Mouse (Mus musculus) kidney, embryonic 14.5 days (tissue): ENCODE data around the gene Gpr27. TPM values are rescaled to one million over a fixed set of nuclear protein-coding genes. Genes with fewer than 3 reads are reported as not detected.

Experiments used
- ATAC-seq: fragments of 200-750 bp; cut with Nextera tagmentation; 2 replicates; pipeline ENCODE4 v1.8.0; 2017; ENCODE audit warnings: moderate number of reproducible peaks, mild to moderate bottlenecking, moderate TSS enrichment, moderate library complexity; ENCODE audit not compliant: low FRiP score, low TSS enrichment
- H3K27ac ChIP-seq: fragments of 300-500 bp; sonication (generic); 2 replicates; pipeline ENCODE4 v1.5.1; 2014; ENCODE audit warnings: low read depth, mild to moderate bottlenecking, low read length, moderate library complexity, mixed read lengths
- H3K27me3 ChIP-seq: fragments of 300-500 bp; sonication (generic); 2 replicates; pipeline ENCODE4 v1.6.1; 2014; ENCODE audit warnings: mild to moderate bottlenecking, low read length; ENCODE audit not compliant: control insufficient read depth, insufficient read depth
- H3K36me3 ChIP-seq: fragments of 300-500 bp; sonication (generic); 2 replicates; pipeline ENCODE4 v1.6.1; 2014; ENCODE audit warnings: low read length, mixed read lengths; ENCODE audit not compliant: control insufficient read depth, insufficient read depth
- H3K4me1 ChIP-seq: fragments of 300-500 bp; sonication (generic); 2 replicates; pipeline ENCODE4 v1.6.1; 2014; ENCODE audit warnings: low read length, mixed read lengths; ENCODE audit not compliant: control insufficient read depth, insufficient read depth
- H3K4me2 ChIP-seq: fragments of 300-500 bp; sonication (generic); replicated peaks from 2 replicates; pipeline ENCODE4 v1.6.1; 2014; ENCODE audit warnings: low read depth, mild to moderate bottlenecking, low read length
- H3K4me3 ChIP-seq: fragments of 300-500 bp; sonication (generic); 2 replicates; pipeline ENCODE4 v1.5.1; 2014; ENCODE audit warnings: mild to moderate bottlenecking, low read length
- H3K9ac ChIP-seq: fragments of 300-500 bp; sonication (generic); 2 replicates; pipeline ENCODE4 v1.6.1; 2014; ENCODE audit warnings: low read depth, mild to moderate bottlenecking, low read length, moderate library complexity
- H3K9me3 ChIP-seq: fragments of 300-500 bp; sonication (generic); 2 replicates; pipeline ENCODE4 v1.6.1; 2016; ENCODE audit warnings: low read length; ENCODE audit not compliant: control insufficient read depth
- WGBS: fragments of 180-500 bp; shearing (Covaris S2); extraction: QIAGEN DNeasy Blood & Tissue Kit; methylation state at CpG from one replicate; pipeline ENCODE4 v1.1.7; 2014; 5-methylcytosine and 5-hydroxymethylcytosine counted together
- polyA plus RNA-seq: library from polyadenylated mRNA; unstranded; fragments of >200 nt; fragmentation: Nextera tagmentation; extraction: Ambion mirVana; gene quantifications from 2 replicates; pipeline ENCODE4 v1.2.1, GENCODE M21; 2014

Gene Gpr27
- polyA plus RNA-seq, 1 experiment from 2014 or later = 3.4 TPM

GRCm38 (mm10) chr6:99725971-99726561 is 33.6 kb downstream of the Gpr27 start, which contains the start of gene Prok2:
Prok2 (minus strand) TSS chr6:99726392.
- peak within 1 kb of the TSS; percentile 95 for H3K4me2 ChIP-seq
- H3K4me3 ChIP-seq = peak within 1 kb of the TSS; percentile 51
- H3K36me3 ChIP-seq = no peaks in the 10 kb centered on the region
- WGBS = under 1% methylated on average over 52 of the region's 61 CpGs
- peaks cover 11% of the 10 kb centered on the region for H3K4me1 ChIP-seq
- peak within 1 kb of the TSS; percentile 37; the same call in 1 of the 2 replicates for H3K9ac ChIP-seq
- no peak within 1 kb of the TSS for H3K27ac ChIP-seq
- H3K9me3 ChIP-seq = no peaks in the 10 kb centered on the region
- ATAC-seq = no peak
- peaks cover 40% of the 10 kb centered on the region for H3K27me3 ChIP-seq

GRCm38 (mm10) chr6:99726576-99727303 is 34.3 kb downstream of the Gpr27 start:
- Histone ChIP-seq H3K9me3 (no peaks in the 10 kb centered on the region), H3K4me1 (peaks cover 11% of the 10 kb centered on the region), H3K9ac (0 out of 2 replicates have a peak overlapping the region, but pooled peaks have one; percentile 37), H3K4me3 (peak overlapping the region; percentile 51), H3K27ac (no peak overlapping the region), H3K4me2 (peak overlapping the region; percentile 95), H3K36me3 (no peaks in the 10 kb centered on the region), H3K27me3 (peaks cover 40% of the 10 kb centered on the region)
- ATAC-seq = no peak
- WGBS = 3% methylated on average over 20 of the region's 22 CpGs

GRCm38 (mm10) chr6:99729853-99730252 is 37.4 kb downstream of the Gpr27 start:
- no peak for ATAC-seq
- H3K27ac ChIP-seq = no peak overlapping the region
- WGBS = 83% methylated on average over 4 of the region's 4 CpGs
- no peaks in the 10 kb centered on the region for H3K36me3 ChIP-seq
- peaks cover 34% of the 10 kb centered on the region for H3K27me3 ChIP-seq
- no peaks in the 10 kb centered on the region for H3K9me3 ChIP-seq
- H3K4me2 ChIP-seq = no peak overlapping the region
- no peak overlapping the region for H3K9ac ChIP-seq
- H3K4me1 ChIP-seq = peaks cover 11% of the 10 kb centered on the region
- no peak overlapping the region for H3K4me3 ChIP-seq

- Histone ChIP-seq H3K4me1 (no peaks in the 10 kb centered on the region), H3K9me3 (no peaks in the 10 kb centered on the region), H3K9ac (no peak overlapping the region), H3K27ac (no peak overlapping the region), H3K4me2 (no peak overlapping the region), H3K4me3 (no peak overlapping the region), H3K27me3 (peaks cover 14% of the 10 kb centered on the region), H3K36me3 (no peaks in the 10 kb centered on the region)
- 85% methylated on average over 4 of the region's 4 CpGs for WGBS
- ATAC-seq = no peak
Observed at GRCm38 (mm10) chr6:99731926-99732325, 39.4 kb downstream of the Gpr27 start.

GRCm38 (mm10) chr6:99732673-99733072 is 40.2 kb downstream of the Gpr27 start:
- H3K9me3 ChIP-seq = no peaks in the 10 kb centered on the region
- H3K27me3 ChIP-seq = peaks cover 8% of the 10 kb centered on the region; the same call in 1 of the 2 replicates
- H3K4me2 ChIP-seq = no peak overlapping the region
- WGBS = 86% methylated on average over 8 of the region's 8 CpGs
- H3K27ac ChIP-seq = no peak overlapping the region
- H3K36me3 ChIP-seq = no peaks in the 10 kb centered on the region
- no peaks in the 10 kb centered on the region for H3K4me1 ChIP-seq
- no peak overlapping the region for H3K4me3 ChIP-seq
- no peak for ATAC-seq
- H3K9ac ChIP-seq = no peak overlapping the region

GRCm38 (mm10) chr6:99734666-99735065 is 42.2 kb downstream of the Gpr27 start:
- Histone ChIP-seq H3K9ac (no peak overlapping the region), H3K4me3 (no peak overlapping the region), H3K27me3 (no peaks in the 10 kb centered on the region), H3K27ac (no peak overlapping the region), H3K9me3 (no peaks in the 10 kb centered on the region), H3K4me2 (no peak overlapping the region), H3K36me3 (no peaks in the 10 kb centered on the region), H3K4me1 (no peaks in the 10 kb centered on the region)
- no peak for ATAC-seq
- WGBS = 78% methylated on average over 5 of the region's 5 CpGs

GRCm38 (mm10) chr6:99742866-99743265 is 50.4 kb downstream of the Gpr27 start:
- no peaks in the 10 kb centered on the region for H3K4me1 ChIP-seq
- ATAC-seq = no peak
- WGBS = 82% methylated on average over 3 of the region's 3 CpGs

More at GRCm38 (mm10) chr6:99742866-99743265, 50.4 kb downstream of the Gpr27 start:
- Histone ChIP-seq H3K4me2 (no peak overlapping the region), H3K27ac (no peak overlapping the region), H3K9ac (no peak overlapping the region), H3K4me3 (no peak overlapping the region), H3K36me3 (no peaks in the 10 kb centered on the region), H3K27me3 (no peaks in the 10 kb centered on the region), H3K9me3 (no peaks in the 10 kb centered on the region)
